ENCODE assay signal across 14 mouse cellular contexts in the genomic region with DNA sequence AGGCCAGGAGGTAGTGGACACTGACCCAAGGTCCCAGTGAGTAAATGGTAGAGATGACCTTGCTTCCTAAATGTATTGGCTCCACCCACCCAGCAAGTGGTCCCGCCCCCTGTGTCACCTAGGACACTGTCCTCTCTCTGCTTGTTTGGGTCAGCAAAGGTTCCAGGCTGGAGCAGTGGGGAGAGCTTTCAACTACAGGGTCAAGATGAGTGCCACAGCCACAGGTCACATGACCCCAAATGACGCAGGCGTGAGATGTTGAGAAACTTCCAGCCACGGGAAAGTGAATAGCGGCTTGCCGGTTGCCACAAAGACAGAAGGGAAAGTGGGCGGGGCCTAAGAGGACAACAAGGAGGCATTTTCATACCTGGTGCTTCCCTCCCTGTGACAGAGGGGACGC. TPM values are rescaled to one million over a fixed set of nuclear protein-coding genes. Genes with fewer than 3 reads are reported as not detected.
DNase-seq lines count a peak whose midpoint lies in the region; ATAC-seq and TF ChIP-seq lines count a peak whose summit lies in the region.
"Had no signal": no experiment of that assay in that cellular context is flagged by ENCODE, and none has a peak within 500 bp of the region (broad histone marks: within the 10 kb centered on the region; RNA-seq: fewer than 3 reads in every experiment).

No protein-coding gene starts in this region.

- H3K36me3 ChIP-seq in midbrain, embryonic 11.5 days (ENCODE audit: control insufficient read depth, insufficient read depth, low read length) = no peaks in the 10 kb centered on the region
- H3K36me3 ChIP-seq in midbrain, embryonic 13.5 days = peaks cover 12% of the 10 kb centered on the region; the same call in 1 of the 2 replicates
- H3K36me3 ChIP-seq in liver, embryonic 15.5 days (replicated peaks) = no peaks in the 10 kb centered on the region
- no peaks in the 10 kb centered on the region for H3K36me3 ChIP-seq in stomach, postnatal 0 days (ENCODE audit: control insufficient read depth, insufficient read depth, low read length)
- 0 out of 2 replicates have a peak, but pooled peaks cover 5% of the 10 kb centered on the region for H3K36me3 ChIP-seq in hindbrain, embryonic 10.5 days
- H3K36me3 ChIP-seq: intestine, embryonic 15.5 days had no signal

- no peak overlapping the region for H3K4me2 ChIP-seq in midbrain, embryonic 11.5 days
- no peak overlapping the region for H3K4me2 ChIP-seq in midbrain, embryonic 13.5 days (replicated peaks)
- peak overlapping the region; percentile 16 for H3K4me2 ChIP-seq in liver, embryonic 15.5 days
- no peak overlapping the region for H3K4me2 ChIP-seq in stomach, postnatal 0 days (replicated peaks; ENCODE audit: low read depth)
- H3K4me2 ChIP-seq: intestine, embryonic 15.5 days had no signal

- H3K9ac ChIP-seq in midbrain, embryonic 11.5 days (ENCODE audit: low read length) = no peak overlapping the region
- no peak overlapping the region for H3K9ac ChIP-seq in midbrain, embryonic 13.5 days (replicated peaks)
- H3K9ac ChIP-seq in liver, embryonic 15.5 days = no peak overlapping the region
- H3K9ac ChIP-seq in stomach, postnatal 0 days (ENCODE audit: low read length) = no peak overlapping the region
- H3K9ac ChIP-seq: intestine, embryonic 15.5 days had no signal

- TF ChIP-seq CTCF in stomach, postnatal 0 days (IDR thresholded peaks at IDR 0.05; ENCODE audit: low read depth) = no peak

- no peak overlapping the region for H3K27ac ChIP-seq in midbrain, embryonic 11.5 days (ENCODE audit: low read depth, low read length)
- H3K27ac ChIP-seq in midbrain, embryonic 13.5 days = no peak overlapping the region
- H3K27ac ChIP-seq in liver, embryonic 15.5 days (replicated peaks) = 0 out of 2 replicates have a peak overlapping the region, but pooled peaks have one; percentile 4
- H3K27ac ChIP-seq in stomach, postnatal 0 days (replicated peaks) = no peak overlapping the region
- H3K27ac ChIP-seq in hindbrain, embryonic 10.5 days = no peak overlapping the region
- H3K27ac ChIP-seq: intestine, embryonic 15.5 days had no signal

- ATAC-seq in midbrain, embryonic 11.5 days (ENCODE audit: low FRiP score) = no peak
- no peak for ATAC-seq in midbrain, embryonic 13.5 days
- ATAC-seq in liver, embryonic 15.5 days (ENCODE audit: insufficient read depth) = peak; percentile 19; the same call in 1 of the 2 replicates
- ATAC-seq in stomach, postnatal 0 days (ENCODE audit: low FRiP score, low TSS enrichment) = no peak
- ATAC-seq: intestine, embryonic 15.5 days had no signal

- TF ChIP-seq EP300 in stomach, postnatal 0 days (optimal IDR thresholded peaks at IDR 0.05) = no peak

- no peaks in the 10 kb centered on the region for H3K4me1 ChIP-seq in midbrain, embryonic 11.5 days (ENCODE audit: control insufficient read depth, insufficient read depth, low read length)
- no peaks in the 10 kb centered on the region for H3K4me1 ChIP-seq in midbrain, embryonic 13.5 days (replicated peaks)
- H3K4me1 ChIP-seq in liver, embryonic 15.5 days (replicated peaks) = peaks cover 31% of the 10 kb centered on the region
- no peaks in the 10 kb centered on the region for H3K4me1 ChIP-seq in stomach, postnatal 0 days (replicated peaks; ENCODE audit: control insufficient read depth, insufficient read depth)
- H3K4me1 ChIP-seq in hindbrain, embryonic 10.5 days (replicated peaks) = peaks cover 22% of the 10 kb centered on the region

- no peaks in the 10 kb centered on the region for H3K27me3 ChIP-seq in midbrain, embryonic 11.5 days (ENCODE audit: control insufficient read depth, insufficient read depth, low read length)
- H3K27me3 ChIP-seq in midbrain, embryonic 13.5 days = no peaks in the 10 kb centered on the region
- no peaks in the 10 kb centered on the region for H3K27me3 ChIP-seq in liver, embryonic 15.5 days
- H3K27me3 ChIP-seq in stomach, postnatal 0 days (ENCODE audit: control insufficient read depth, insufficient read depth, low read length) = no peaks in the 10 kb centered on the region
- no peaks in the 10 kb centered on the region for H3K27me3 ChIP-seq in hindbrain, embryonic 10.5 days (ENCODE audit: insufficient read depth, poor library complexity, severe bottlenecking)
- H3K27me3 ChIP-seq: intestine, embryonic 15.5 days had no signal

- H3K9me3 ChIP-seq in midbrain, embryonic 11.5 days (ENCODE audit: control insufficient read depth, low read length) = no peaks in the 10 kb centered on the region
- no peaks in the 10 kb centered on the region; the same call in 1 of the 2 replicates for H3K9me3 ChIP-seq in midbrain, embryonic 13.5 days
- no peaks in the 10 kb centered on the region for H3K9me3 ChIP-seq in liver, embryonic 15.5 days (replicated peaks)
- H3K9me3 ChIP-seq in stomach, postnatal 0 days (ENCODE audit: control insufficient read depth, low read length) = no peaks in the 10 kb centered on the region
- H3K9me3 ChIP-seq in hindbrain, embryonic 10.5 days = 0 out of 2 replicates have a peak, but pooled peaks cover 4% of the 10 kb centered on the region
- H3K9me3 ChIP-seq: intestine, embryonic 15.5 days had no signal

- H3K4me3 ChIP-seq in midbrain, embryonic 11.5 days (ENCODE audit: low read depth, low read length) = no peak overlapping the region
- no peak overlapping the region for H3K4me3 ChIP-seq in midbrain, embryonic 13.5 days (replicated peaks)
- H3K4me3 ChIP-seq in liver, embryonic 15.5 days (replicated peaks) = no peak overlapping the region
- no peak overlapping the region for H3K4me3 ChIP-seq in stomach, postnatal 0 days (ENCODE audit: low read depth, low read length)
- H3K4me3 ChIP-seq in hindbrain, embryonic 10.5 days = no peak overlapping the region
- H3K4me3 ChIP-seq: intestine, embryonic 15.5 days had no signal

- WGBS in midbrain, embryonic 11.5 days = 64% methylated on average over 8 of the region's 8 CpGs
- WGBS in midbrain, embryonic 13.5 days = 79% methylated on average over 8 of the region's 8 CpGs
- WGBS in liver, embryonic 15.5 days (ENCODE audit: insufficient replicate concordance) = 40% methylated on average over 8 of the region's 8 CpGs
- 54% methylated on average over 8 of the region's 8 CpGs for WGBS in stomach, postnatal 0 days
- 62% methylated on average over 8 of the region's 8 CpGs for WGBS in hindbrain, embryonic 10.5 days

- peak; percentile 51 for DNase-seq in adrenal gland, postnatal 14 days
- DNase-seq in adrenal gland, postnatal 25 days = no peak
- peak; percentile 39 for DNase-seq in midbrain, embryonic 11.5 days (ENCODE audit: low spot score, missing footprints)
- DNase-seq in stomach, postnatal 0 days (ENCODE audit: low spot score) = peak; percentile 48
- no peak for DNase-seq in frontal cortex, postnatal 10 days (ENCODE audit: low spot score in 2 of 2)
- DNase-seq in hindbrain, embryonic 10.5 days (ENCODE audit: low spot score) = no peak
- DNase-seq: adrenal gland, postnatal 36 days; cerebellum, adult 18-20 months; gastrocnemius, postnatal 25 days; heart, postnatal 4 days; thymus, adult 18-20 months had no signal

RNA-seq across cellular contexts. Expression of gene Tab1, which starts 15.8 kb away (rescaled TPM):
- 14.6 and 23.0 TPM in 2 replicates for total RNA-seq in adrenal gland, postnatal 14 days (2021)
- 20.5 and 26.7 TPM in 2 replicates for total RNA-seq in adrenal gland, postnatal 25 days (2021)
- polyA plus RNA-seq in midbrain, embryonic 11.5 days (2014; fragmentation: Nextera tagmentation; extraction: Ambion mirVana) = 24.9 and 29.4 TPM in 2 replicates
- 41.1 and 43.0 TPM in 2 replicates for polyA plus RNA-seq in midbrain, embryonic 13.5 days (2015; fragmentation: Nextera tagmentation; extraction: Ambion mirVana)
- 11.0 and 12.7 TPM in 2 replicates for polyA plus RNA-seq in liver, embryonic 15.5 days (2015; fragmentation: Nextera tagmentation; extraction: Ambion mirVana)
- 16.3 and 16.5 TPM in 2 replicates for polyA plus RNA-seq in stomach, postnatal 0 days (2015; fragmentation: Nextera tagmentation; extraction: Ambion mirVana)
- 41.3 and 42.8 TPM in 2 replicates for polyA plus RNA-seq in hindbrain, embryonic 10.5 days (2016; fragmentation: Nextera tagmentation; extraction: Ambion mirVana)

RNA-seq across cellular contexts. Expression of gene Rpl3, which starts 25.5 kb away (rescaled TPM):
- total RNA-seq in adrenal gland, postnatal 14 days (2021) = 594 and 691 TPM in 2 replicates
- total RNA-seq in adrenal gland, postnatal 25 days (2021) = 485 and 642 TPM in 2 replicates
- 1,032 and 1,053 TPM in 2 replicates for polyA plus RNA-seq in midbrain, embryonic 11.5 days (2014; fragmentation: Nextera tagmentation; extraction: Ambion mirVana)
- polyA plus RNA-seq in midbrain, embryonic 13.5 days (2015; fragmentation: Nextera tagmentation; extraction: Ambion mirVana) = 608 and 612 TPM in 2 replicates
- polyA plus RNA-seq in liver, embryonic 15.5 days (2015; fragmentation: Nextera tagmentation; extraction: Ambion mirVana) = 539 and 552 TPM in 2 replicates
- 706 and 736 TPM in 2 replicates for polyA plus RNA-seq in stomach, postnatal 0 days (2015; fragmentation: Nextera tagmentation; extraction: Ambion mirVana)
- 806 and 957 TPM in 2 replicates for polyA plus RNA-seq in hindbrain, embryonic 10.5 days (2016; fragmentation: Nextera tagmentation; extraction: Ambion mirVana)

RNA-seq across cellular contexts. Expression of gene Syngr1, which starts 26.0 kb away (rescaled TPM):
- total RNA-seq in adrenal gland, postnatal 14 days (2021) = 28.5 and 29.8 TPM in 2 replicates
- total RNA-seq in adrenal gland, postnatal 25 days (2021) = 22.2 and 27.6 TPM in 2 replicates
- polyA plus RNA-seq in midbrain, embryonic 11.5 days (2014; fragmentation: Nextera tagmentation; extraction: Ambion mirVana) = 6.2 and 7.4 TPM in 2 replicates
- 20.6 and 26.2 TPM in 2 replicates for polyA plus RNA-seq in midbrain, embryonic 13.5 days (2015; fragmentation: Nextera tagmentation; extraction: Ambion mirVana)
- 12.7 and 13.0 TPM in 2 replicates for polyA plus RNA-seq in liver, embryonic 15.5 days (2015; fragmentation: Nextera tagmentation; extraction: Ambion mirVana)
- 53.7 TPM in 2 replicates for polyA plus RNA-seq in stomach, postnatal 0 days (2015; fragmentation: Nextera tagmentation; extraction: Ambion mirVana)
- 7.6 and 7.7 TPM in 2 replicates for polyA plus RNA-seq in hindbrain, embryonic 10.5 days (2016; fragmentation: Nextera tagmentation; extraction: Ambion mirVana)

RNA-seq across cellular contexts. Expression of gene Mgat3, which starts 56.4 kb away (rescaled TPM):
- 6.6 and 7.6 TPM in 2 replicates for total RNA-seq in adrenal gland, postnatal 14 days (2021)
- 5.9 and 7.4 TPM in 2 replicates for total RNA-seq in adrenal gland, postnatal 25 days (2021)
- 8.0 and 10.7 TPM in 2 replicates for polyA plus RNA-seq in midbrain, embryonic 11.5 days (2014; fragmentation: Nextera tagmentation; extraction: Ambion mirVana)
- polyA plus RNA-seq in midbrain, embryonic 13.5 days (2015; fragmentation: Nextera tagmentation; extraction: Ambion mirVana) = 11.4 and 12.3 TPM in 2 replicates
- polyA plus RNA-seq in liver, embryonic 15.5 days (2015; fragmentation: Nextera tagmentation; extraction: Ambion mirVana) = 0.54 and 0.55 TPM in 2 replicates
- 5.8 and 5.9 TPM in 2 replicates for polyA plus RNA-seq in stomach, postnatal 0 days (2015; fragmentation: Nextera tagmentation; extraction: Ambion mirVana)
- polyA plus RNA-seq in hindbrain, embryonic 10.5 days (2016; fragmentation: Nextera tagmentation; extraction: Ambion mirVana) = 6.3 and 8.6 TPM in 2 replicates

Comparison
In these comparisons a context has a peak if more than half of its experiments do, and no peak if none do; other contexts are left out.
1. DNase-seq: peak in adrenal gland, postnatal 14 days (single experiment), midbrain, embryonic 11.5 days (single experiment) and stomach, postnatal 0 days (single experiment); none in adrenal gland, postnatal 25 days (single experiment), frontal cortex, postnatal 10 days (0 of 2) and hindbrain, embryonic 10.5 days (single experiment).